Mouse (Mus musculus) embryonic facial prominence, embryonic 10.5 days (tissue): Measurements from ENCODE around the gene Rtl6. TPM values are rescaled to one million over a fixed set of nuclear protein-coding genes. Genes with fewer than 3 reads are reported as not detected.
A peak's percentile ranks its signal among the peaks of the same experiment; 100 is the strongest.

ENCODE experiments used
- DNase-seq: peaks from one replicate; pipeline ENCODE4 v3.0.0-alpha.2; 2017; ENCODE audit warnings: low spot score
- H3K27ac ChIP-seq: fragments of 300-500 bp; sonication (generic); replicated peaks from 2 replicates; pipeline ENCODE4 v1.5.1; 2016; ENCODE audit warnings: mild to moderate bottlenecking
- H3K27me3 ChIP-seq: fragments of 300-500 bp; sonication (generic); replicated peaks from 2 replicates; pipeline ENCODE4 v1.6.1; 2016; ENCODE audit warnings: low read depth, mild to moderate bottlenecking; ENCODE audit not compliant: poor library complexity, severe bottlenecking
- H3K36me3 ChIP-seq: fragments of 300-500 bp; sonication (generic); replicated peaks from 2 replicates; pipeline ENCODE4 v1.6.1; 2016; ENCODE audit warnings: mild to moderate bottlenecking, moderate library complexity
- H3K4me1 ChIP-seq: fragments of 300-500 bp; sonication (generic); 2 replicates; pipeline ENCODE4 v1.6.1; 2016
- H3K4me3 ChIP-seq: fragments of 300-500 bp; sonication (generic); 2 replicates; pipeline ENCODE4 v1.5.1; 2016; ENCODE audit warnings: mild to moderate bottlenecking, moderate library complexity
- H3K9me3 ChIP-seq: fragments of 300-500 bp; sonication (generic); 2 replicates; pipeline ENCODE4 v1.6.1; 2016; ENCODE audit warnings: mild to moderate bottlenecking
- WGBS: fragments of 180-500 bp; shearing (Covaris S2); methylation state at CpG from one replicate; pipeline ENCODE4 v1.1.7; 2016; 5-methylcytosine and 5-hydroxymethylcytosine counted together
- polyA plus RNA-seq: library from polyadenylated mRNA; unstranded; fragments of >200 nt; fragmentation: Nextera tagmentation; extraction: Ambion mirVana; gene quantifications from 2 replicates; pipeline ENCODE4 v1.2.1, GENCODE M21; 2016

Gene Rtl6
- polyA plus RNA-seq = 25.1 and 26.0 TPM in 2 replicates

DNA sequence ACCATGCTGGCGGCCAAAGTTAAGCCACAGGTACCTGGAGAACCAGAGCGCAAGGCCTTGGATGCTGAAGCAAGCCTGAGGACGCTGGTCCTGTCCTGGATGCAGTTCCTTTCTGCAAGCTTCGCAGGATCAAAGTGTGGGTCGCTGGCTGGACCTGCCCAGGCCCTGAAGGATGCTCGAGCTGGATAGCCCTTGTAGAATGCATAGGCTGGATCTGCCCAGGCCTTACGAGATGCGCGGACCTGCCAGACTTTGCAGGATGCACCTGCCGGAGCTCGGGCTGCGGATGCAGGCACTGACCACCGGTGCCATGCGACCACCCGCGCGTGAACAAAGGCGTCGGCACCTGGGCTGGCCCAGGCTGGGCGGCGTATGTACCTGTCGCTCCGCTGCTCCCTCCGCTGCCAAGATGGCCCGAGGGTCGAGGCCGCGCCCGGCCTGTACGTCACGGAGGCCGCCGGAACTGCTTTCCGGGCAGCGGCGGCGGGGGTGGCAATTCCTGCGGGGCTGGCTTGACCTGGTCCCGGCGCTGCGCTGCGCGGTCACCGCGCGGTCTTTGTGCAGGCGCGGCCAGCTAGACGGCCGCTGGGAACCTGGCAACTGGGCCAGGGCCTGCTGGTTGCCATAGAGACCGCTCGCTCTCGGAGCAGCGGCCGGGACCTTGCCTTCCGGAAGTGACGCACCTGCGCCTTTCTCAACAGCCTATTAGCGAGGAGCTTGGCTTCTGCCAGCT, at the start of gene Rtl6:
Gene Rtl6 (minus strand): TSS at position 635 of the 733 bp plus-strand sequence.
- Histone ChIP-seq H3K9me3 (peaks cover 11% of the 10 kb centered on the region), H3K27me3 (0 out of 2 replicates have a peak, but pooled peaks cover 10% of the 10 kb centered on the region), H3K4me1 (peaks cover 50% of the 10 kb centered on the region), H3K36me3 (peaks cover 43% of the 10 kb centered on the region), H3K4me3 (peak within 1 kb of the TSS; percentile 75), H3K27ac (peak within 1 kb of the TSS; percentile 94)
- peak; percentile 94 for DNase-seq
- 10% methylated on average over 59 of the region's 59 CpGs for WGBS

DNA sequence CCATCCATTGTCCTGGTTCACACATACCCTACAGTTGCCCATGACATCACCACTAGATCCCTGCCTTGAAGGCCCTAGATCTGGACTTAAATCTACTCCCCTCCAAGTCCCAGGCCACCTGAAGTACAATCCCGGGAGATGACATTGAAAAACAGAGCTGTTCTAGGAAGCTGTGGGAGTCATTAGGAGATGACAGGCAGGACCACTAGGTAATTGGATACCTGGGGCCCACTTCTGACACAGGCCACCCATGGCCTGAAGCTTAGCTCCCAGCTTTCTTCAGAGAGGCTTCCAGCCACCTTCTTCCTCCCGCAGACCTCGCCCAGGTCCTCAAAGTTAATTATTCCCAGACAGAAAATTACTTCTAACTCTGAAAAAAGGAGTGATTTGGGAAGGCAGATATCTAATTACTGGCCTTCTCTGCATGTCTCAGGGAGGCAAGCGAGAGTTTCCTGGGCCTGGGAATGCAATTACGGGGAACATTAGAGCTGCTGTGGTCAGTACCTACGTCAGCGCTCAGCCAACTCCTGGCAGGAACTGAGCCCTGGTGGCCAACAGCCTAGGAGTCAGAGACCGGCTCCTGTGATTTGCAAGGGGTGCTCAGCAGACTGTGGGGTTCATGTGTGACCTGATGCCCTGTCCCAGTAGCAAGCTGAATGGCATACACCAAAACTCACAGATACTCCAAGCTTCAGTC, 45.8 kb upstream of the Rtl6 start:
- H3K27me3 ChIP-seq = no peaks in the 10 kb centered on the region; the same call in 1 of the 2 replicates
- H3K27ac ChIP-seq = 0 out of 2 replicates have a peak overlapping the region, but pooled peaks have one; percentile 45
- H3K4me1 ChIP-seq = peaks cover 37% of the 10 kb centered on the region
- 45% methylated on average over 8 of the region's 8 CpGs for WGBS
- H3K4me3 ChIP-seq = no peak overlapping the region
- H3K9me3 ChIP-seq = peaks cover 11% of the 10 kb centered on the region
- H3K36me3 ChIP-seq = no peaks in the 10 kb centered on the region
- peak; percentile 52 for DNase-seq

GRCm38 (mm10) chr15:84600977-84601595, 43.5 kb upstream of the Rtl6 start:
- WGBS = 77% methylated on average over 9 of the region's 9 CpGs
- Histone ChIP-seq H3K27me3 (no peaks in the 10 kb centered on the region; the same call in 1 of the 2 replicates), H3K4me3 (no peak overlapping the region), H3K27ac (peak overlapping the region; percentile 24; the same call in 1 of the 2 replicates), H3K36me3 (no peaks in the 10 kb centered on the region), H3K4me1 (peaks cover 37% of the 10 kb centered on the region), H3K9me3 (0 out of 2 replicates have a peak, but pooled peaks cover 2% of the 10 kb centered on the region)
- DNase-seq = no peak

DNA sequence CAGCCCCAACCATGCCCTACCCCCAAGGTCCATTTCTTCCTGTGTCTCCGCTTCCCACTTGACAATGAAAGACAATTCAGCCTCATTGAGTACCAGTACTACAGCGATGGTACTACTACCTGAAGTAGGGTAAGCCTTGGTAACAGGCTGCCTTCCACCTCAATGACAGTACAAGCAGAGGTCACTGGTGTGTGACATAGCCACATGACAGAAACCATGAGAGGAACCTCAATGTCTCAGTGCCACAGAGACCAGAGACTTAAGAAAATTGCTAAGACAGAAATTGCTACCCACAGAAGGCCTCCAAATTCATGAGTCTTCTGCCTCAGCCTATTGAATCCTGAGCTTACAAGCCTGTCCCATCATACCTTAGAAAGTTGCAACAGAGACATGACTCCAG, 41.3 kb upstream of the Rtl6 start:
- H3K36me3 ChIP-seq = no peaks in the 10 kb centered on the region
- H3K9me3 ChIP-seq = no peaks in the 10 kb centered on the region
- H3K4me3 ChIP-seq = no peak overlapping the region
- WGBS = 89% methylated on average over 2 of the region's 2 CpGs
- no peak overlapping the region for H3K27ac ChIP-seq
- peaks cover 36% of the 10 kb centered on the region for H3K4me1 ChIP-seq
- H3K27me3 ChIP-seq = no peaks in the 10 kb centered on the region; the same call in 1 of the 2 replicates
- DNase-seq = no peak

GRCm38 (mm10) chr15:84597816-84598215, 40.2 kb upstream of the Rtl6 start:
- Histone ChIP-seq H3K27ac (no peak overlapping the region), H3K4me1 (peaks cover 35% of the 10 kb centered on the region), H3K36me3 (no peaks in the 10 kb centered on the region), H3K27me3 (no peaks in the 10 kb centered on the region; the same call in 1 of the 2 replicates), H3K4me3 (no peak overlapping the region), H3K9me3 (no peaks in the 10 kb centered on the region)
- WGBS = 86% methylated on average over 1 of the region's 1 CpGs
- DNase-seq = no peak

- H3K27me3 ChIP-seq = no peaks in the 10 kb centered on the region; the same call in 1 of the 2 replicates
- H3K4me3 ChIP-seq = no peak overlapping the region
- H3K36me3 ChIP-seq = no peaks in the 10 kb centered on the region
- peaks cover 36% of the 10 kb centered on the region for H3K4me1 ChIP-seq
- no peak overlapping the region for H3K27ac ChIP-seq
- no peak for DNase-seq
- no peaks in the 10 kb centered on the region for H3K9me3 ChIP-seq
Measured at GRCm38 (mm10) chr15:84597021-84597420, 39.4 kb upstream of the Rtl6 start.

- WGBS = 77% methylated on average over 9 of the region's 9 CpGs
- DNase-seq = no peak
- H3K36me3 ChIP-seq = no peaks in the 10 kb centered on the region
- H3K27ac ChIP-seq = no peak overlapping the region
- H3K4me1 ChIP-seq = peaks cover 47% of the 10 kb centered on the region
- no peak overlapping the region for H3K4me3 ChIP-seq
- no peaks in the 10 kb centered on the region for H3K27me3 ChIP-seq
- no peaks in the 10 kb centered on the region for H3K9me3 ChIP-seq
Measured at GRCm38 (mm10) chr15:84595241-84595945, 37.8 kb upstream of the Rtl6 start.

GRCm38 (mm10) chr15:84593514-84593913, 35.9 kb upstream of the Rtl6 start:
- H3K27ac ChIP-seq = no peak overlapping the region
- no peaks in the 10 kb centered on the region for H3K9me3 ChIP-seq
- H3K4me3 ChIP-seq = no peak overlapping the region
- no peaks in the 10 kb centered on the region for H3K27me3 ChIP-seq
- H3K4me1 ChIP-seq = peaks cover 45% of the 10 kb centered on the region
- DNase-seq = no peak
- no peaks in the 10 kb centered on the region for H3K36me3 ChIP-seq
- WGBS = 51% methylated on average over 9 of the region's 9 CpGs

DNA sequence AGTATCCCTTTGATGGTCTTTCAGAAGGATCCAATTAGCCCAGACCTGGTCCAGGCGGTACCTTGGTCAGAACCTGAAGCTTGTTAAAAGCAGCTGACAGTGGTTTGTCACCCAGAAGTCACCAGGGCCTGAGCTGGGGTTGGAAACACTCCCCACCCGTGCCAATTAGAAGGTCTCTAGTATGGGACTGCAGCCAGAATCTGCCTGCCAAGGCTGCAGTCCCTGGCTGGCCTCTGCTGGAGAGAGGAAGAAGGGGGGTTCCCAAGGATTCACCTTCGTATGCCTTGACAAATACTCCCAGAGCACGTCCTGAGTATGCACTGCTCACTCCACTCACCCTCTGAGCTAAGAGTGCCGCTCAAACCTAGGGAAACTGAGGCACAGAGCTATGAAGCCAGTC, 34.6 kb upstream of the Rtl6 start:
- Histone ChIP-seq H3K36me3 (no peaks in the 10 kb centered on the region), H3K4me1 (peaks cover 49% of the 10 kb centered on the region), H3K4me3 (no peak overlapping the region), H3K27ac (peak overlapping the region; percentile 27; the same call in 1 of the 2 replicates), H3K27me3 (no peaks in the 10 kb centered on the region), H3K9me3 (no peaks in the 10 kb centered on the region)
- no peak for DNase-seq
- WGBS = 73% methylated on average over 5 of the region's 5 CpGs

- 33% methylated on average over 13 of the region's 13 CpGs for WGBS
- H3K27me3 ChIP-seq = no peaks in the 10 kb centered on the region
- peaks cover 49% of the 10 kb centered on the region for H3K4me1 ChIP-seq
- H3K36me3 ChIP-seq = no peaks in the 10 kb centered on the region
- no peaks in the 10 kb centered on the region for H3K9me3 ChIP-seq
- no peak overlapping the region; the same call in 1 of the 2 replicates for H3K27ac ChIP-seq
- no peak overlapping the region for H3K4me3 ChIP-seq
- DNase-seq = no peak
Measured at GRCm38 (mm10) chr15:84591573-84592139, 34.0 kb upstream of the Rtl6 start.

DNA sequence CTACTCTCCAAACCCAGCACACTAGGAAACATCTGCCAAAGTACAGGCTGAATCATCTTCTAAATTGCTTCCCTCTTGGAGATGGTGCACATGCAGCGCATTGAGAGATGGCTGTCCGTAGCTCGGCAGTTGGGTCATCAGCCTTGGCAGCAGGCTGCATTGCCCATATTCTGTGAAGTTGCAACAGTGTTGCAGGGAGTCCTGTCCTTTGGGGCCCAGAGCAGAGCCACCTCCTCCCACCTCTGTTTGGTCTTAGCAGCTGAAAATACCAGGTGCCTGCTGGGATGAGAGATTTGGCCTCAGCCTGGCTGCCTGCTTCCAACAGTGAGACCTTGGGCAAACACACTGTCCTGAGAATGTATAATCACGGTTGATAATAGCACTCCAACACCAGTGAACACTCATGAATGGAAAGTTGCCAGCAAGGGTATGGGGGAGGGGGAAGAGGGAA, 30.8 kb upstream of the Rtl6 start:
- H3K9me3 ChIP-seq = no peaks in the 10 kb centered on the region
- WGBS = 69% methylated on average over 4 of the region's 4 CpGs
- H3K36me3 ChIP-seq = no peaks in the 10 kb centered on the region
- no peak for DNase-seq
- H3K4me3 ChIP-seq = no peak overlapping the region
- H3K4me1 ChIP-seq = peaks cover 36% of the 10 kb centered on the region
- H3K27me3 ChIP-seq = no peaks in the 10 kb centered on the region
- no peak overlapping the region for H3K27ac ChIP-seq

GRCm38 (mm10) chr15:84578607-84579006, 21.0 kb upstream of the Rtl6 start:
- H3K27ac ChIP-seq = no peak overlapping the region
- H3K9me3 ChIP-seq = peaks cover 2% of the 10 kb centered on the region; the same call in 1 of the 2 replicates
- H3K36me3 ChIP-seq = no peaks in the 10 kb centered on the region
- no peaks in the 10 kb centered on the region for H3K4me1 ChIP-seq
- 86% methylated on average over 1 of the region's 1 CpGs for WGBS
- no peak for DNase-seq
- H3K4me3 ChIP-seq = no peak overlapping the region
- H3K27me3 ChIP-seq = no peaks in the 10 kb centered on the region; the same call in 1 of the 2 replicates
